Mouse (Mus musculus) lung, adult 2 months (tissue): ENCODE results near the gene Hist1h2bc.

ENCODE experiments used
- CTCF ChIP-seq: fragments of 200-500 bp; IDR thresholded peaks from 2 replicates; pipeline ENCODE4 v1.5.1; 2011; ENCODE audit warnings: mild to moderate bottlenecking, low read length, control low read depth; ENCODE audit not compliant: insufficient read depth
- POLR2A ChIP-seq: fragments of 200-500 bp; IDR thresholded peaks from 2 replicates; pipeline ENCODE4 v1.6.1; 2011; ENCODE audit warnings: low read depth, mild to moderate bottlenecking, control low read depth, low read length, borderline replicate concordance; ENCODE audit errors: extremely low read depth

GRCm38 (mm10) chr13:23729192-23729525 lies 45.2 kb downstream of the Hist1h2bc start:
- TF ChIP-seq POLR2A, result no peak
- no peak for TF ChIP-seq CTCF
